Mouse (Mus musculus): ENCODE data around the gene Hoxd10.

Gene Hoxd10

GRCm38 (mm10) chr2:74709465-74710419, 18.0 kb downstream of the Hoxd10 start:
- no peak for DNase-seq (ENCODE audit: low spot score in 2 of 2)

- DNase-seq (ENCODE audit: low spot score in 2 of 2): no peak
These were observed 19.3 kb downstream of the Hoxd10 start for GRCm38 (mm10) chr2:74710929-74711543.

- no peak for DNase-seq (ENCODE audit: low spot score in 2 of 2)
These were observed 20.2 kb downstream of the Hoxd10 start, which contains the start of the genes Hoxd3 and Hoxd4 for GRCm38 (mm10) chr2:74711721-74712621. Hoxd3 (plus strand) TSS chr2:74711927. Hoxd4 (plus strand) TSS chr2:74711929.

GRCm38 (mm10) chr2:74713239-74714150, 21.8 kb downstream of the Hoxd10 start:
- DNase-seq (ENCODE audit: low spot score in 2 of 2): no peak

- DNase-seq (ENCODE audit: low spot score in 2 of 2): no peak
These were observed 22.5 kb downstream of the Hoxd10 start for GRCm38 (mm10) chr2:74714156-74714789.

GRCm38 (mm10) chr2:74714881-74715280, 23.2 kb downstream of the Hoxd10 start:
- DNase-seq (ENCODE audit: low spot score in 2 of 2): no peak

- peak; percentile 37 to 68 for DNase-seq (ENCODE audit: low spot score in 2 of 2)
These were observed 23.9 kb downstream of the Hoxd10 start for GRCm38 (mm10) chr2:74715504-74716241.

GRCm38 (mm10) chr2:74720384-74720783, 28.7 kb downstream of the Hoxd10 start:
- DNase-seq (ENCODE audit: low spot score in 2 of 2): no peak

GRCm38 (mm10) chr2:74720955-74721491, 29.3 kb downstream of the Hoxd10 start:
- DNase-seq (ENCODE audit: low spot score in 2 of 2): no peak

- no peak for DNase-seq (ENCODE audit: low spot score in 2 of 2)
These were observed 30.2 kb downstream of the Hoxd10 start for GRCm38 (mm10) chr2:74721882-74722281.

GRCm38 (mm10) chr2:74722949-74723348, 31.2 kb downstream of the Hoxd10 start:
- DNase-seq (ENCODE audit: low spot score in 2 of 2): no peak

GRCm38 (mm10) chr2:74724244-74725015, 32.7 kb downstream of the Hoxd10 start:
- DNase-seq (ENCODE audit: low spot score in 2 of 2): no peak

- DNase-seq (ENCODE audit: low spot score in 2 of 2): no peak
These were observed 33.4 kb downstream of the Hoxd10 start for GRCm38 (mm10) chr2:74725171-74725570.

GRCm38 (mm10) chr2:74726551-74726950, 34.8 kb downstream of the Hoxd10 start, which contains the start of gene Gm28230:
Gm28230 (plus strand) TSS chr2:74726728.
- no peak for DNase-seq (ENCODE audit: low spot score in 2 of 2)

GRCm38 (mm10) chr2:74726973-74727639, 35.4 kb downstream of the Hoxd10 start:
- DNase-seq (ENCODE audit: low spot score in 2 of 2): no peak

GRCm38 (mm10) chr2:74727640-74728302, 36.0 kb downstream of the Hoxd10 start:
- no peak for DNase-seq (ENCODE audit: low spot score in 2 of 2)

GRCm38 (mm10) chr2:74728303-74728680, 36.6 kb downstream of the Hoxd10 start:
- no peak for DNase-seq (ENCODE audit: low spot score in 2 of 2)
